Mouse (Mus musculus) liver, adult 2 months (tissue): ENCODE data around the gene Mmp9.
A peak's percentile ranks its signal among the peaks of the same experiment; 100 is the strongest.

ENCODE experiments used
- CTCF ChIP-seq: fragments of 200-500 bp; IDR thresholded peaks from 2 replicates; pipeline ENCODE4 v1.5.1; 2011; ENCODE audit warnings: low read depth, low read length, control low read depth
- POLR2A ChIP-seq: fragments of 200-500 bp; IDR thresholded peaks from 2 replicates; pipeline ENCODE4 v1.6.1; 2011; ENCODE audit warnings: low read length, control low read depth; ENCODE audit not compliant: insufficient read depth; ENCODE audit errors: extremely low read depth

GRCm38 (mm10) chr2:164911086-164912048 lies 29.2 kb upstream of the Mmp9 start, which contains the start of gene Zfp335:
- TF ChIP-seq CTCF (0 out of 2 replicates have a peak, but pooled peaks have one; percentile 13), POLR2A (peak; percentile 43; the same call in 1 of the 2 replicates)
